Mouse (Mus musculus) kidney, adult 2 months (tissue): ENCODE results near the gene 1810062G17Rik. TPM values are rescaled to one million over a fixed set of nuclear protein-coding genes. Genes with fewer than 3 reads are reported as not detected.

Experiments
- DNase-seq: peaks from one replicate; pipeline ENCODE4 v3.0.0; 2021
- H3K27ac ChIP-seq: fragments of 200-500 bp; 2 replicates; pipeline ENCODE4 v1.5.1; 2012; ENCODE audit warnings: low read depth, low read length, control low read depth, inconsistent platforms; ENCODE audit not compliant: insufficient read depth
- H3K27me3 ChIP-seq: fragments of 200-500 bp; replicated peaks from 2 replicates; pipeline ENCODE4 v1.6.1; 2012; ENCODE audit warnings: mild to moderate bottlenecking, moderate library complexity, low read length, inconsistent platforms; ENCODE audit not compliant: control insufficient read depth, insufficient read depth
- H3K36me3 ChIP-seq: fragments of 200-500 bp; 2 replicates; pipeline ENCODE4 v1.6.1; 2012; ENCODE audit warnings: mild to moderate bottlenecking, moderate library complexity, low read length, inconsistent platforms; ENCODE audit not compliant: control insufficient read depth, insufficient read depth
- H3K4me1 ChIP-seq: fragments of 200-500 bp; 2 replicates; pipeline ENCODE4 v1.6.1; 2011; ENCODE audit warnings: low read length; ENCODE audit not compliant: control insufficient read depth, insufficient read depth
- H3K4me3 ChIP-seq: fragments of 200-500 bp; 2 replicates; pipeline ENCODE4 v1.5.1; 2011; ENCODE audit warnings: mild to moderate bottlenecking, low read depth, low read length, control low read depth; ENCODE audit not compliant: insufficient read depth
- CTCF ChIP-seq: fragments of 200-500 bp; conservative IDR thresholded peaks from 2 replicates; pipeline ENCODE4 v1.5.1; 2011; ENCODE audit warnings: low read depth, mild to moderate bottlenecking, control low read depth, low read length, moderate library complexity, mixed read lengths; ENCODE audit not compliant: insufficient read depth, insufficient read length
- POLR2A ChIP-seq: fragments of 200-500 bp; IDR thresholded peaks from one replicate; pipeline ENCODE4 v1.6.1; 2011; ENCODE audit warnings: low read depth, low read length, control low read depth
- WGBS: fragments of 180-500 bp; shearing (Covaris S2); methylation state at CpG from one replicate; pipeline ENCODE4 v1.1.7; 2018; 5-methylcytosine and 5-hydroxymethylcytosine counted together
- polyA plus RNA-seq: library from polyadenylated mRNA; depleted of rRNA; stranded (reverse); fragments of >200 nt; gene quantifications from 2 replicates; pipeline ENCODE4 v1.2.3, GENCODE M21; 2012

Gene 1810062G17Rik
- polyA plus RNA-seq, 1 experiment: 0.80 TPM

DNA sequence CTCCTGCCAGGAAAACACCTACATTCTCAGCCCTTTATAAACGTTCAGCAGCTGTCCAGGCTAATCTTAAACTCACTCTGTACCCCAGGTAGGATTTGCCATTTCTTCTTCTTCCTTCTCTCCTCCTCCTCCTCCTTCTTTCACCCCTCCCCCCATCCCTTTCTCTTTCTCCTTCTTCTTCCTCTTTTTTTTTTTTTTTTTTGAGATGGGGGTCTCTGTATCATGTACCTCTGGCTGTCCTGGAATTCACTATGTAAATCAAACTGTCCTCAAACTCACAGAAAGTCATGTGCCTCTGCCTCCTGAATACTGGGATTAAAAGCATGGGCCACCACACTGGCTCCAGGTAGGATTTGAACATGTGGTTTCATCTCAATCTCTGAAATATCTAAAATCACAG, 13.4 kb upstream of the 1810062G17Rik start:
- Histone ChIP-seq H3K4me1 (no peaks in the 10 kb centered on the region), H3K4me3 (no peak overlapping the region), H3K27ac (no peak overlapping the region), H3K27me3 (no peaks in the 10 kb centered on the region), H3K36me3 (peaks cover 9% of the 10 kb centered on the region; the same call in 1 of the 2 replicates)
- WGBS: 19% methylated on average over 1 of the region's 1 CpGs
- no peak for DNase-seq
- TF ChIP-seq CTCF (no peak), POLR2A (no peak)

DNA sequence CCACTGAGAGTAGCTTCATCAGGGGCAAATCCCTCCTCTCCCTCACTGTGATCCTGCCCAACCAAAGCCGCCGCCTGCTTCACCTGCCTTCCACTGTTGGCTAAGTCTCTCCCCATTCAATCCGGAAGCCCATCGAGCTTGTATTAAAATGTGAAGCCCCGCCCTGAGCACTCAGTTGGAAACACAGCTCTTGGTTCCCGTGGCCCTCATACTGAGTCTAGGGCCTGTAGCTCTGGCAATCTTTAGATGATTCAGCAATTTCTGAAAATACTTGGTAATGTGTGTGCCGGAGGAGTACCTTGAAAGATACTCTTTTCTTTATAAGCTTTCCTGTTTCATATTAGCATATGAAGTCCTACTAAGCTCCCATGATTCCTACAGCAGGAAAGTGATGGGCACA, 10.2 kb upstream of the 1810062G17Rik start:
- TF ChIP-seq POLR2A (no peak), CTCF (no peak)
- no peaks in the 10 kb centered on the region for H3K4me1 ChIP-seq
- WGBS: 63% methylated on average over 7 of the region's 7 CpGs
- no peak overlapping the region for H3K4me3 ChIP-seq
- DNase-seq: no peak
- no peak overlapping the region for H3K27ac ChIP-seq
- H3K27me3 ChIP-seq: no peaks in the 10 kb centered on the region
- H3K36me3 ChIP-seq: peaks cover 8% of the 10 kb centered on the region; the same call in 1 of the 2 replicates

DNA sequence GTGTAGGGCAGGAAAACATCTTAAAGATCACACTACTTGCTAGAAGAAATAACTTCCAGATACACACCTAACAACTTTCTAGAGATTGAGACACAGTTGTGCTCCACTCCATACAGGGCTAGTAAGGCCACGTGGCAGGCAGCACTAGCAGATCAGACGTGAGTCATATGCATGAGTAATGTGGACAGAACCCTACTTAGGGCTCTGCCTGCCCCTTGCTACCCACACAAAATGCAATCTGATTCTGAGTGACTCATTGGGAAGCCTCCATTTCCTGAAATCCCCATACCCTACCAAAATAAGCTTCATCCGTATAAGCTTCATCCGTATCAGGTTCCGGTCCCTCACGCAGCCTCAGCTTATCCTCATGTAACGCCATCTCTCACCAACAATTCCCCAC, 8.1 kb upstream of the 1810062G17Rik start:
- H3K4me3 ChIP-seq: no peak overlapping the region
- no peaks in the 10 kb centered on the region for H3K27me3 ChIP-seq
- no peaks in the 10 kb centered on the region for H3K4me1 ChIP-seq
- DNase-seq: no peak
- WGBS: 84% methylated on average over 7 of the region's 7 CpGs
- peaks cover 4% of the 10 kb centered on the region; the same call in 1 of the 2 replicates for H3K36me3 ChIP-seq
- TF ChIP-seq POLR2A (no peak), CTCF (no peak)
- no peak overlapping the region for H3K27ac ChIP-seq

DNA sequence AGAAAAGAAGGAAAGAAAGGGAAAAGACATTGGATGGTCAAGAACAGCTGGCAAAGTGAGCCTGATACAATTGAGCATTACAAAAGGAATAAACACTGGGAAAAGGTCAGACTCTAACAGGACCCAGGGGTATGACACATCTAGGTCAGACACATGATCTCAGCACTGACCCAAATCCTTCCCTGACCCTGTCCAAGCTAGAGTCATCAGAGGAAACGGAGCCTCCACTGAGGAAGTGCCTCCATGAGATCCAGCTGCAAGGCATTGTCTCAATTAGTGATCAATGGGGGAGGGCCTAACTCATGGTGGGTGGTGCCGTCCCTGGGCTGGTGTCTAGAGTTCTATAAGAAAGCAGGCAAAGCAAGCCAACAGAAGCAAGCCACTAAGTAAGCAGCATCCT, 6.9 kb upstream of the 1810062G17Rik start:
- TF ChIP-seq CTCF: no peak
- TF ChIP-seq POLR2A: no peak
- Histone ChIP-seq H3K27me3 (no peaks in the 10 kb centered on the region), H3K27ac (no peak overlapping the region), H3K4me3 (no peak overlapping the region), H3K36me3 (no peaks in the 10 kb centered on the region), H3K4me1 (no peaks in the 10 kb centered on the region)
- WGBS: 59% methylated on average over 2 of the region's 2 CpGs
- no peak for DNase-seq

DNA sequence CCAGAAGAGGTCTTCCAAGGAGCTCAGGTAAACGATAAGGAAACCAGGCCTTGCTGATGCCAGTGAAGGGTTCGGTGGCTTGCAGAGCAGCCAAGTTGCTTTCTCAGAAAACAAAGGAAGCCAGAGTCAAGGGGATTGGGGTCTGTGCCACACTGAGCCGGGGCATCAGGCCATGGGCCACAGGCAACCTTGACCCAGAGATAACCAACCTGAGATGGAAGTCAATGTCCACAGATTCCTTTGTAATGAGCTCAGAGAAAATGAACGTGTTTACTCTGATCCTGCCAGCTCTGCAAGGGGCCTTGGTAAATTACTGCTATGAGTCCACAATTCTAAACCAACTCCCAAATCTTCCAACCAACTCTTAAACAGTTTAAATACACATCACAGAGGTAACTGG, 3.9 kb upstream of the 1810062G17Rik start:
- H3K36me3 ChIP-seq: no peaks in the 10 kb centered on the region
- no peak for TF ChIP-seq CTCF
- no peak for TF ChIP-seq POLR2A
- no peak for DNase-seq
- H3K27me3 ChIP-seq: no peaks in the 10 kb centered on the region
- H3K4me3 ChIP-seq: no peak overlapping the region
- H3K4me1 ChIP-seq: no peaks in the 10 kb centered on the region
- H3K27ac ChIP-seq: no peak overlapping the region
- WGBS: 42% methylated on average over 4 of the region's 4 CpGs

DNA sequence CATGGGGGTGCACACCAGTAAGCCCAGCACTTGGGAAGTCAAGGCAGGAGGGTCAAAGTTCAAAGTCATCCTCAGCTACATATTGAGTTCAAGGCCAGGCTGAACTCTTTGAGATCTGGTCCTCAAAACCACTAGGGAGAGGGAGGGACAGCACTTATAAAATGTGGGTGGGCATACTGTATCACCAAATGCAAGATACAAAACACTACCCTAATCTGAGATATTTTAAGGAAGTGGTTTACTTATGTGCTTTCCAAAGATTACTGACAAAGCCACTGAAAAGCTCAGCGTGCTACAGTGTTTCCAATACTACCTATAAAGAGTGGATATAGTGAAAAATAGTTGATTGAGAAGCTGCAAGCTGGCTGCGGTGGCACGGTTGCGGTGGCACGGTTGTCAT, 2.5 kb upstream of the 1810062G17Rik start:
- no peak overlapping the region for H3K27ac ChIP-seq
- H3K4me1 ChIP-seq: no peaks in the 10 kb centered on the region
- no peak overlapping the region for H3K4me3 ChIP-seq
- no peak for TF ChIP-seq CTCF
- no peak for TF ChIP-seq POLR2A
- 93% methylated on average over 5 of the region's 5 CpGs for WGBS
- no peaks in the 10 kb centered on the region for H3K36me3 ChIP-seq
- no peak for DNase-seq
- no peaks in the 10 kb centered on the region for H3K27me3 ChIP-seq

DNA sequence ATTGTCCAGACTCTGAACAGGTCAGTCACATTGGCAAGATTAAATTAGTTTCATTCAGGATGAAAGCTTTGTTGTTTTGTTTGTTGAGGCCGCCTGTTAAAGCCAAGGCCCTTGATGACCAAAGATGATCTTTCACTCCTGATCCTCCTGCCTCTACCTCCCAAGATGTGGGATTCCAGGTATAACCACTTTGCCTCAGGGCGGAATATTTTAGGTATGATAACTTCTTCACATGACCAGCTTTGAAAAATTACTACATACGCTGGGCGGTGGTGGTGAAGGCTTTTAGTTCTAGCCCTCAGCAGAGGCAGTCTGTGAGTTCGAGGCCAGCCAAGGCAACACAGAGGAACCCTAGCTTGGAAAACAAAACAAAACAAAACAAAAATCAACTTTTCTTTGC, 1.3 kb upstream of the 1810062G17Rik start:
- TF ChIP-seq CTCF (no peak), POLR2A (no peak)
- H3K27me3 ChIP-seq: no peaks in the 10 kb centered on the region
- H3K27ac ChIP-seq: peak overlapping the region; percentile 3; the same call in 1 of the 2 replicates
- H3K4me3 ChIP-seq: no peak overlapping the region
- no peaks in the 10 kb centered on the region; the same call in 1 of the 2 replicates for H3K4me1 ChIP-seq
- H3K36me3 ChIP-seq: no peaks in the 10 kb centered on the region
- 78% methylated on average over 5 of the region's 5 CpGs for WGBS
- DNase-seq: no peak
